Mouse (Mus musculus) small intestine, adult 2 months (tissue): ENCODE data around the gene Map3k7cl.

Experiments
- CTCF ChIP-seq: fragments of 200-500 bp; IDR thresholded peaks from 2 replicates; pipeline ENCODE4 v1.5.1; 2012; ENCODE audit warnings: low read depth, mild to moderate bottlenecking, control low read depth, inconsistent platforms, low read length, moderate library complexity, mixed read lengths; ENCODE audit not compliant: insufficient replicate concordance, insufficient read length; ENCODE audit errors: extremely low read depth
- POLR2A ChIP-seq: fragments of 200-500 bp; IDR thresholded peaks from 2 replicates; pipeline ENCODE4 v1.6.1; 2012; ENCODE audit warnings: low read depth, mild to moderate bottlenecking, control low read depth, inconsistent platforms, low read length, moderate library complexity

DNA sequence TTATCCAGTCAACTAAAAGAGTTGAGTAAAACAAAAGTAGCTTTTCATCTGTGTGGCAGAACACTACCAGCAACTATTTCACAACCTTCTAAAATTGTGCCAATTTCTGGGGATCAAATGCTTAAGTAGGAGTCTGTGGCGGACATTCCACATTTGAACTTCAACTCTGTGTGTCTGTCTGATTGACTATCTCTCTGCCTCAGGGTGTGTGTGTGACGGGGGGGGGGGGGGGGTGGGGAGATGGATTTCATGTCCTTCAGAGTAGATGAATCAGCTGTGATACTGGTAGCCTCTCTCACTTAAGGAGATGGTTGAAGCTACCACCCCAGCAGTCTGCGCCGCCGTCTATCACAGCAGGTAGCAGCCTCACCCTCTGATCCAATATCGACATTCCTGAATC lies 54.8 kb downstream of the Map3k7cl start:
- TF ChIP-seq CTCF (no peak), POLR2A (no peak)
